Mouse (Mus musculus): ENCODE measurements around the gene Flrt1.

DNA sequence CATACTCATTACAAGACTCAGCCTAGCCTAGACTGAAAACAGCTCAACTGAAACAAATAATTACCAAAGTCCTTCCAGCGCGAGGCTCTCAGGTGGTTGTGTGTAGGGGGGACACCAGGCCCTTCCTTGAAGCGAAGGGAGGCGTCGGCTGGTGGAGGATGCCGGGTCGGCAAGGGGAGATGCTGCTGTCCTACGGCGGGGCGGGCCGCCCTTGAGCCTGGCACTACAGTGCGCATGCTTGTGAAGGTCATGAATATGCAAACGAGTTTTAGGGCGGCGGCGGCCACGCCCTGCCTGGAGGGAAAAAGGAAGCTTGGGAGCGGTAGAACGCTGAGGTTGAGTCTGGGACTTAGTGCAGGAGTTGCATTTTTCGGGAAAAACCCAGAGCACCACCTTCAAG, 38.3 kb upstream of the Flrt1 start:
- TF ChIP-seq CTCF (IDR thresholded peaks at IDR 0.05; ENCODE audit: insufficient read depth, low read depth, low read length) (no peak), POLR2A (IDR thresholded peaks at IDR 0.05; ENCODE audit: insufficient read depth, low read depth, low read length) (no peak)

Data from olfactory bulb, adult 2 months (tissue).